Mouse (Mus musculus) T-cell, adult 66 days (primary cell): ENCODE measurements around the gene Ect2l. TPM values are rescaled to one million over a fixed set of nuclear protein-coding genes. Genes with fewer than 3 reads are reported as not detected.

ENCODE experiments used
- total RNA-seq, 2 experiments: library from RNA; stranded (reverse); gene quantifications; 3 replicates in 1 of 2; 4 replicates in 1 of 2; pipeline ENCODE4 v1.2.4; 2023

The Ect2l gene
- total RNA-seq = not detected

GRCm38 (mm10) chr10:18210726-18211125 lies at the start of gene Ect2l:
Gene Ect2l (minus strand): TSS chr10:18210890.

GRCm38 (mm10) chr10:18234560-18235401 lies 24.1 kb upstream of the Ect2l start, which contains the start of gene Ccdc28a:
Gene Ccdc28a (minus strand): TSS chr10:18234998.

Other genes starting within 250 kb of the Ect2l start
- 100 to 1,000 TPM; 106 to 125 TPM for gene Abracl, start 187.6 kb downstream of the Ect2l start, total RNA-seq
- 10 to 100 TPM; 95.7 to 99.7 TPM for gene Reps1, start 155.0 kb downstream of the Ect2l start, total RNA-seq
- gene Ccdc28a, start 24.1 kb upstream of the Ect2l start, total RNA-seq = 10 to 100 TPM; 19.4 to 22.3 TPM
- gene Nhsl1, start 108.1 kb upstream of the Ect2l start, total RNA-seq = 1 to 10 TPM; 2.9 to 3.3 TPM